Mouse (Mus musculus) myocyte (in vitro differentiated cells): ENCODE measurements at regions not wholly inside any gene's neighbourhood (a gene's known extent, or its start where the extent isn't known, plus 50 kb on each side); places are given as distances from the start of the nearest gene placed in this dataset.

Experiments
- CEBPB ChIP-seq: IDR thresholded peaks from 2 replicates; pipeline ENCODE4 v1.6.1; 2011; ENCODE audit warnings: mild to moderate bottlenecking, moderate library complexity; ENCODE audit not compliant: poor library complexity, insufficient read depth, severe bottlenecking
- E2F4 ChIP-seq: IDR thresholded peaks from one replicate; pipeline ENCODE4 v1.6.1; 2011; ENCODE audit warnings: mild to moderate bottlenecking, control low read depth, moderate library complexity; ENCODE audit not compliant: insufficient read depth
- POLR2A ChIP-seq: IDR thresholded peaks from one replicate; pipeline ENCODE4 v1.6.1; 2011; ENCODE audit warnings: low read depth, mild to moderate bottlenecking, control low read depth, moderate library complexity; ENCODE audit not compliant: insufficient read length
- POLR2AphosphoS2 ChIP-seq: IDR thresholded peaks from one replicate; pipeline ENCODE4 v1.6.1; 2011; ENCODE audit warnings: low read depth, control low read depth; ENCODE audit not compliant: insufficient read length
- USF1 ChIP-seq: IDR thresholded peaks from one replicate; pipeline ENCODE4 v1.6.1; 2011; ENCODE audit warnings: low read depth, mild to moderate bottlenecking, control low read depth, moderate library complexity

DNA sequence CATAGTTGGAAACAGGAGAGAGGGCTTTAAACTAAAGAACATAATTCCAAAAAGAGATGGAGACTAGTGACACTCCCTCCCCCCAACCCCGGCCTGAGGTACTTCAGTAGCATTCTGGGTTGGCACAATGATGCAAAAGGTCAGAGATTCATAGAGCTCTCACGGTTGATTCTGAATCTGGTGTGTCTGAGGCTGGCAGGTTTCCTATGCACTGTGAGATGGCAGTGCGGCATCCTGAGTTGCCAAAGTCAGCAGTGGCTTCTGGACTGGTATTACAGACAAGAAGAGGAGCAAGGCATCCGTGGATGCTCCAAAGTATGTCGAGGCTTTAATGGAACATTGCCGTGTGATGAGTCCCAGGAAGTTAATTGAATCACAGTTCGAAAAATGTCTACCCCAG is 2791.8 kb upstream of the Gm7489 start:
- no peak for TF ChIP-seq POLR2A
- no peak for TF ChIP-seq POLR2AphosphoS2
- TF ChIP-seq CEBPB, result no peak
- TF ChIP-seq E2F4, result no peak
- TF ChIP-seq USF1, result no peak
